Mouse (Mus musculus) cerebellum, adult 2 months (tissue): Measurements from ENCODE around the gene Tnni3. TPM values are rescaled to one million over a fixed set of nuclear protein-coding genes. Genes with fewer than 3 reads are reported as not detected.

Experiments
- DNase-seq, 2 experiments: peaks; one replicate each; pipeline ENCODE4 v3.0.0; 2021
- H3K27ac ChIP-seq: fragments of 200-500 bp; 2 replicates; pipeline ENCODE4 v1.5.1; 2012; ENCODE audit warnings: low read length, control low read depth, inconsistent platforms; ENCODE audit not compliant: insufficient read depth
- H3K27me3 ChIP-seq: fragments of 200-500 bp; 2 replicates; pipeline ENCODE4 v1.6.1; 2012; ENCODE audit warnings: inconsistent platforms, mild to moderate bottlenecking, low read length, moderate library complexity; ENCODE audit not compliant: control insufficient read depth, insufficient read depth
- H3K4me1 ChIP-seq: fragments of 200-500 bp; 2 replicates; pipeline ENCODE4 v1.6.1; 2011; ENCODE audit warnings: low read length; ENCODE audit not compliant: control insufficient read depth, insufficient read depth
- H3K4me3 ChIP-seq: fragments of 200-500 bp; replicated peaks from 2 replicates; pipeline ENCODE3; 2011; ENCODE audit warnings: mild to moderate bottlenecking, low read depth, low read length, control low read depth; ENCODE audit not compliant: insufficient read depth
- CTCF ChIP-seq: fragments of 200-500 bp; IDR thresholded peaks from 2 replicates; pipeline ENCODE4 v1.5.1; 2011; ENCODE audit warnings: low read depth, mild to moderate bottlenecking, control low read depth, low read length, moderate library complexity, borderline replicate concordance; ENCODE audit not compliant: insufficient read depth
- POLR2A ChIP-seq: fragments of 200-500 bp; IDR thresholded peaks from 2 replicates; pipeline ENCODE4 v1.6.1; 2011; ENCODE audit warnings: low read length, control low read depth, borderline replicate concordance; ENCODE audit not compliant: insufficient read depth
- WGBS: fragments of 180-500 bp; shearing (Covaris S2); methylation state at CpG from one replicate; pipeline ENCODE4 v1.1.7; 2018; 5-methylcytosine and 5-hydroxymethylcytosine counted together
- polyA plus RNA-seq: library from polyadenylated mRNA; depleted of rRNA; stranded (reverse); fragments of >200 nt; gene quantifications from 2 replicates; pipeline ENCODE4 v1.2.3, GENCODE M21; 2012

Tnni3 gene
- polyA plus RNA-seq, 1 experiment, result 9.5 TPM

GRCm38 (mm10) chr7:4526341-4527301 is 2.6 kb upstream of the Tnni3 start:
- DNase-seq, result peak; percentile 71 to 75
- TF ChIP-seq POLR2A (no peak), CTCF (peak; percentile 55; the same call in 1 of the 2 replicates)
- Histone ChIP-seq H3K4me3 (peak overlapping the region; percentile 39), H3K27me3 (no peaks in the 10 kb centered on the region), H3K27ac (no peak overlapping the region), H3K4me1 (no peaks in the 10 kb centered on the region)
- 23% methylated on average over 40 of the region's 40 CpGs for WGBS

GRCm38 (mm10) chr7:4523205-4524130 is 561 bp downstream of the Tnni3 start:
- DNase-seq, result no peak
- no peak overlapping the region for H3K27ac ChIP-seq
- WGBS, result 90% methylated on average over 33 of the region's 33 CpGs
- no peak overlapping the region for H3K4me3 ChIP-seq
- no peaks in the 10 kb centered on the region for H3K4me1 ChIP-seq
- TF ChIP-seq CTCF (no peak), POLR2A (no peak)
- H3K27me3 ChIP-seq, result no peaks in the 10 kb centered on the region

GRCm38 (mm10) chr7:4522292-4522691 is 1.7 kb downstream of the Tnni3 start:
- TF ChIP-seq CTCF (no peak), POLR2A (no peak)
- H3K27me3 ChIP-seq, result no peaks in the 10 kb centered on the region
- no peaks in the 10 kb centered on the region for H3K4me1 ChIP-seq
- H3K4me3 ChIP-seq, result no peak overlapping the region
- WGBS, result 85% methylated on average over 6 of the region's 6 CpGs
- no peak overlapping the region for H3K27ac ChIP-seq
- no peak for DNase-seq

- no peaks in the 10 kb centered on the region for H3K4me1 ChIP-seq
- H3K27me3 ChIP-seq, result no peaks in the 10 kb centered on the region
- DNase-seq, result no peak
- TF ChIP-seq POLR2A (no peak), CTCF (peak; percentile 3; the same call in 1 of the 2 replicates)
- WGBS, result 32% methylated on average over 32 of the region's 32 CpGs
- no peak overlapping the region for H3K27ac ChIP-seq
- no peak overlapping the region for H3K4me3 ChIP-seq
Measured at GRCm38 (mm10) chr7:4521231-4522003, 2.6 kb downstream of the Tnni3 start.

- H3K4me3 ChIP-seq, result no peak overlapping the region
- TF ChIP-seq POLR2A (no peak), CTCF (no peak)
- H3K4me1 ChIP-seq, result no peaks in the 10 kb centered on the region
- no peak overlapping the region for H3K27ac ChIP-seq
- H3K27me3 ChIP-seq, result no peaks in the 10 kb centered on the region
- WGBS, result 72% methylated on average over 1 of the region's 1 CpGs
- DNase-seq, result no peak
Measured at GRCm38 (mm10) chr7:4518487-4518886, 5.5 kb downstream of the Tnni3 start.

GRCm38 (mm10) chr7:4516332-4517050 is 7.5 kb downstream of the Tnni3 start, which contains the start of gene Tnnt1:
Gene Tnnt1 (minus strand): TSS chr7:4516382.
- no peak for DNase-seq
- Histone ChIP-seq H3K27me3 (no peaks in the 10 kb centered on the region), H3K4me3 (no peak within 1 kb of the TSS), H3K27ac (no peak within 1 kb of the TSS), H3K4me1 (no peaks in the 10 kb centered on the region)
- 28% methylated on average over 4 of the region's 4 CpGs for WGBS
- TF ChIP-seq CTCF, result no peak
- TF ChIP-seq POLR2A, result no peak

- Histone ChIP-seq H3K4me1 (no peaks in the 10 kb centered on the region), H3K4me3 (no peak overlapping the region), H3K27me3 (no peaks in the 10 kb centered on the region), H3K27ac (no peak overlapping the region)
- DNase-seq, result no peak
- WGBS, result 59% methylated on average over 6 of the region's 6 CpGs
- TF ChIP-seq CTCF, result no peak
- TF ChIP-seq POLR2A, result no peak
Measured at GRCm38 (mm10) chr7:4515853-4516252, 8.2 kb downstream of the Tnni3 start.
